Mouse (Mus musculus) neural tube, embryonic 11.5 days (tissue): ENCODE results near the gene Tmem119. TPM values are rescaled to one million over a fixed set of nuclear protein-coding genes. Genes with fewer than 3 reads are reported as not detected.

Source experiments
- ATAC-seq: fragments of 200-750 bp; cut with Nextera tagmentation; 2 replicates; pipeline ENCODE4 v1.8.0; 2017; ENCODE audit warnings: moderate number of reproducible peaks, mild to moderate bottlenecking, moderate TSS enrichment, moderate library complexity; ENCODE audit not compliant: insufficient read depth, low FRiP score, low TSS enrichment
- DNase-seq: peaks from one replicate; pipeline ENCODE4 v3.0.0-alpha.2; 2015; ENCODE audit warnings: low spot score
- H3K27ac ChIP-seq: fragments of 300-500 bp; sonication (generic); 2 replicates; pipeline ENCODE4 v1.5.1; 2014; ENCODE audit warnings: low read depth, mild to moderate bottlenecking, low read length
- H3K27me3 ChIP-seq: fragments of 300-500 bp; sonication (generic); 2 replicates; pipeline ENCODE4 v1.6.1; 2014; ENCODE audit warnings: mild to moderate bottlenecking, low read length, mixed read lengths; ENCODE audit not compliant: control insufficient read depth, insufficient read depth
- H3K36me3 ChIP-seq: fragments of 300-500 bp; sonication (generic); 2 replicates; pipeline ENCODE4 v1.6.1; 2014; ENCODE audit warnings: mild to moderate bottlenecking, low read length, moderate library complexity, mixed read lengths; ENCODE audit not compliant: control insufficient read depth, insufficient read depth
- H3K4me1 ChIP-seq: fragments of 300-500 bp; sonication (generic); 2 replicates; pipeline ENCODE4 v1.6.1; 2014; ENCODE audit warnings: low read length, mixed read lengths; ENCODE audit not compliant: control insufficient read depth, insufficient read depth
- H3K4me2 ChIP-seq: fragments of 300-500 bp; sonication (generic); 2 replicates; pipeline ENCODE4 v1.6.1; 2014; ENCODE audit warnings: low read depth, mild to moderate bottlenecking, moderate library complexity
- H3K4me3 ChIP-seq: fragments of 300-500 bp; sonication (generic); 2 replicates; pipeline ENCODE4 v1.5.1; 2014; ENCODE audit warnings: low read depth, low read length
- H3K9ac ChIP-seq: fragments of 300-500 bp; sonication (generic); 2 replicates; pipeline ENCODE4 v1.6.1; 2014; ENCODE audit warnings: mild to moderate bottlenecking, low read length
- H3K9me3 ChIP-seq: fragments of 300-500 bp; sonication (generic); 2 replicates; pipeline ENCODE4 v1.6.1; 2016; ENCODE audit warnings: low read length; ENCODE audit not compliant: control insufficient read depth
- WGBS: fragments of 180-500 bp; shearing (Covaris S2); extraction: QIAGEN DNeasy Blood & Tissue Kit; methylation state at CpG from one replicate; pipeline ENCODE4 v1.1.7; 2014; 5-methylcytosine and 5-hydroxymethylcytosine counted together
- polyA plus RNA-seq: library from polyadenylated mRNA; unstranded; fragments of >200 nt; fragmentation: Nextera tagmentation; extraction: Ambion mirVana; gene quantifications from 2 replicates; pipeline ENCODE4 v1.2.1, GENCODE M21; 2014

The Tmem119 gene
- polyA plus RNA-seq, 1 experiment from 2014 or later = 29.3 TPM

- no peak for ATAC-seq
- WGBS = 88% methylated on average over 9 of the region's 9 CpGs
- DNase-seq = no peak
Observed at GRCm38 (mm10) chr5:113805301-113805700, 5.0 kb upstream of the Tmem119 start.

GRCm38 (mm10) chr5:113804395-113804966 lies 4.2 kb upstream of the Tmem119 start:
- no peak overlapping the region for H3K4me2 ChIP-seq
- H3K36me3 ChIP-seq = no peaks in the 10 kb centered on the region
- 61% methylated on average over 7 of the region's 7 CpGs for WGBS
- H3K9me3 ChIP-seq = no peaks in the 10 kb centered on the region
- H3K9ac ChIP-seq = no peak overlapping the region
- ATAC-seq (no peak), DNase-seq (no peak)
- no peak overlapping the region for H3K4me3 ChIP-seq
- H3K27ac ChIP-seq = no peak overlapping the region
- H3K4me1 ChIP-seq = no peaks in the 10 kb centered on the region; the same call in 1 of the 2 replicates
- H3K27me3 ChIP-seq = no peaks in the 10 kb centered on the region

More at GRCm38 (mm10) chr5:113805301-113805700, 5.0 kb upstream of the Tmem119 start:
- Histone ChIP-seq H3K4me3 (no peak overlapping the region), H3K27me3 (no peaks in the 10 kb centered on the region), H3K4me2 (no peak overlapping the region), H3K27ac (no peak overlapping the region), H3K9me3 (no peaks in the 10 kb centered on the region), H3K4me1 (no peaks in the 10 kb centered on the region; the same call in 1 of the 2 replicates), H3K9ac (no peak overlapping the region), H3K36me3 (no peaks in the 10 kb centered on the region)

- no peaks in the 10 kb centered on the region for H3K36me3 ChIP-seq
- peaks cover 16% of the 10 kb centered on the region for H3K4me1 ChIP-seq
- DNase-seq (no peak), ATAC-seq (no peak)
- no peaks in the 10 kb centered on the region for H3K9me3 ChIP-seq
- H3K9ac ChIP-seq = peak overlapping the region; percentile 37; the same call in 1 of the 2 replicates
- WGBS = 52% methylated on average over 5 of the region's 5 CpGs
- H3K27me3 ChIP-seq = no peaks in the 10 kb centered on the region
- peak overlapping the region; percentile 34 for H3K4me3 ChIP-seq
- H3K4me2 ChIP-seq = peak overlapping the region; percentile 32
- peak overlapping the region; percentile 76 for H3K27ac ChIP-seq
Observed at GRCm38 (mm10) chr5:113799691-113800090, 625 bp downstream of the Tmem119 start.

- Histone ChIP-seq H3K27ac (no peak overlapping the region), H3K9me3 (no peaks in the 10 kb centered on the region), H3K4me2 (no peak overlapping the region; the same call in none of the 2 replicates), H3K36me3 (no peaks in the 10 kb centered on the region), H3K4me3 (no peak overlapping the region), H3K9ac (no peak overlapping the region), H3K4me1 (peaks cover 16% of the 10 kb centered on the region), H3K27me3 (no peaks in the 10 kb centered on the region)
- DNase-seq (no peak), ATAC-seq (no peak)
- WGBS = 84% methylated on average over 9 of the region's 9 CpGs
Observed at GRCm38 (mm10) chr5:113798525-113798924, 1.8 kb downstream of the Tmem119 start.

GRCm38 (mm10) chr5:113797149-113797882 lies 3.0 kb downstream of the Tmem119 start:
- DNase-seq = peak; percentile 29
- 7% methylated on average over 19 of the region's 19 CpGs for WGBS
- H3K9me3 ChIP-seq = no peaks in the 10 kb centered on the region
- H3K4me1 ChIP-seq = peaks cover 16% of the 10 kb centered on the region
- H3K27me3 ChIP-seq = no peaks in the 10 kb centered on the region
- H3K9ac ChIP-seq = peak overlapping the region; percentile 41
- no peak for ATAC-seq
- H3K4me3 ChIP-seq = peak overlapping the region; percentile 20
- H3K4me2 ChIP-seq = peak overlapping the region; percentile 37
- H3K27ac ChIP-seq = peak overlapping the region; percentile 11; the same call in 1 of the 2 replicates
- no peaks in the 10 kb centered on the region for H3K36me3 ChIP-seq

DNA sequence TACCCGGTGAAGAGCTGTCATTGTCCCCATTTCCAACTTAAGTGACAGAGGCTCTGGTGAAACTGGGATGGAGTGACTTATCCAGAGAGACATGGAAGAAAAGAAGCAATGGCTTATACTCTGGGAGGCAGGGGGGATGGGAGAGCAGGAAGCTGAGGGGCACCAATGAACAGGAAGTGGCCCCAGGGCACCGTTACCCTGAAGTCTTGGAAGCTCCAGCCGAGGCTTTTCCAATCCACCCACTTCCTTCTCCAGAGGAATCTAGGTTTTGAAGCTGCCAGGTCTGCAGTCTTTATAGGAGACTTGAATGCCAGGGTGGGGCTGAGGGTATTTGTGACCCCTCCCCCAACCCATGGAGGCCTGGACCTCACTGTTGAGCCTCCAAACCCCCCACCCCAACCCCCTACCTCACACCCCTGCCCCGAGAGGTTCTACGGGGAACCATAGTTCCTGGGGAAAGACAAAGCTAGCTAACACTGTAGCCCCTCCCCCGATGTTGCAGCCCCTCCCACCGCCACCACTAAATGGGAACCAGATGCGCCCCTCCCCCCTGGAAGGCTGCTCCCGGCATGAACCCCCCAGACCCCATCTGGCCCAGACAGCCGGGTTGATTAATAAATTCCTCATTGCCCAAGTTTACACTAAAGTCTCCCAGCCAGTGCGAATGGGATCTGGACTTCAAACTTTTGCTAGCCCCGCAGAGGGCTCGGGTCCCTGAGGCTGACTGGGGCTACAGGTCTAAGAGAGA lies 3.7 kb downstream of the Tmem119 start:
- peaks cover 16% of the 10 kb centered on the region for H3K4me1 ChIP-seq
- peak overlapping the region; percentile 41 for H3K9ac ChIP-seq
- ATAC-seq = no peak

GRCm38 (mm10) chr5:113791197-113792095 lies 8.9 kb downstream of the Tmem119 start:
- no peaks in the 10 kb centered on the region for H3K36me3 ChIP-seq
- H3K27me3 ChIP-seq = no peaks in the 10 kb centered on the region
- ATAC-seq = no peak
- no peaks in the 10 kb centered on the region for H3K9me3 ChIP-seq
- no peak overlapping the region; the same call in 1 of the 2 replicates for H3K9ac ChIP-seq
- H3K4me3 ChIP-seq = no peak overlapping the region
- 89% methylated on average over 16 of the region's 16 CpGs for WGBS
- H3K4me1 ChIP-seq = peaks cover 14% of the 10 kb centered on the region; the same call in 1 of the 2 replicates
- no peak overlapping the region for H3K27ac ChIP-seq
- DNase-seq = no peak
- no peak overlapping the region for H3K4me2 ChIP-seq

More for the DNA sequence above, 3.7 kb downstream of the Tmem119 start:
- DNase-seq = peak; percentile 81
- no peaks in the 10 kb centered on the region for H3K36me3 ChIP-seq
- no peaks in the 10 kb centered on the region for H3K27me3 ChIP-seq
- peak overlapping the region; percentile 20 for H3K4me3 ChIP-seq
- peak overlapping the region; percentile 37 for H3K4me2 ChIP-seq
- WGBS = 6% methylated on average over 13 of the region's 13 CpGs
- H3K9me3 ChIP-seq = no peaks in the 10 kb centered on the region
- peak overlapping the region; percentile 58 for H3K27ac ChIP-seq
